Mouse (Mus musculus) large intestine, adult 2 months (tissue): ENCODE results near the gene Syce1. TPM values are rescaled to one million over a fixed set of nuclear protein-coding genes. Genes with fewer than 3 reads are reported as not detected.

ENCODE experiments used
- DNase-seq: peaks from one replicate; pipeline ENCODE4 v3.0.0-alpha.2; 2012; ENCODE audit warnings: low read depth, low spot score
- WGBS: fragments of 180-500 bp; shearing (Covaris S2); methylation state at CpG from one replicate; pipeline ENCODE4 v1.1.7; 2018; 5-methylcytosine and 5-hydroxymethylcytosine counted together
- polyA plus RNA-seq: library from polyadenylated mRNA; depleted of rRNA; stranded (reverse); fragments of >200 nt; gene quantifications from 2 replicates; pipeline ENCODE4 v1.2.3, GENCODE M21; 2012; rRNA removed

Syce1 gene
- not detected in 2 replicates for polyA plus RNA-seq

DNA sequence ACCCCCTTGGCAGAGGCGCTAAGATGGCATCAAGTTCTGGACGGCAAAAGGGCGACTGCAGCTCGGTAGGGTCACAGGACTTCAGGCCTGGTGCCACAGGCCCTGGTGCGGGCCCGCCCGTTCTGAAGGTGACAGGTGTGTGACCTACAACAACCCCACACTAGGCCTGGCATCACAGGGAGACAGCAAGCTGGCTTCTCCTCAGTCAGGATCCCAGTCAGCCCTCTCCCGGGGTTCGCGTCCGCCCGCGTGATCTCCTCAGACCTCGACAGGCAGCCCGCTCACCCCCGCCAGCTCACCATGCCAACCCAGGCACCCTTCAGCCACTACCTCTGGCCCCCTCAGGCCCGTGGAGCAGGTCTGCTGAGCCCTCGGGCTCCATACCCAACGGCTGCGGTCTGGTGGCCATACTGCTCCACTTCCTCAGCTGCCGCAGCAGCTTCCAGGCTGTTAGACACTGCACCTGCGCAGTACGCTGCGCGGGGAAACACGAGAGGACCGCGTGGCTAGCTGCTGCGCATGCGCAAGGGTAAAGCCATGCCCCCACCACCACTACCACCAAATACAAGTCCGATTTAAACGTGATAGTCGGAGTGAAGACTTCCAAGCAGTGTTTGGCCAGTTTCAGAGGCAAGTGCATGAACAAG is at the start of gene Syce1:
Syce1 (minus strand) TSS at position 447 of the 647 bp plus-strand sequence.
- WGBS: 84% methylated on average over 33 of the region's 33 CpGs
- no peak for DNase-seq

- 87% methylated on average over 9 of the region's 9 CpGs for WGBS
- DNase-seq: no peak
These were observed 48.8 kb upstream of the Syce1 start for GRCm38 (mm10) chr7:140836243-140837115.

- 69% methylated on average over 2 of the region's 2 CpGs for WGBS
- no peak for DNase-seq
These were observed 48.1 kb upstream of the Syce1 start for GRCm38 (mm10) chr7:140835758-140836087.

DNA sequence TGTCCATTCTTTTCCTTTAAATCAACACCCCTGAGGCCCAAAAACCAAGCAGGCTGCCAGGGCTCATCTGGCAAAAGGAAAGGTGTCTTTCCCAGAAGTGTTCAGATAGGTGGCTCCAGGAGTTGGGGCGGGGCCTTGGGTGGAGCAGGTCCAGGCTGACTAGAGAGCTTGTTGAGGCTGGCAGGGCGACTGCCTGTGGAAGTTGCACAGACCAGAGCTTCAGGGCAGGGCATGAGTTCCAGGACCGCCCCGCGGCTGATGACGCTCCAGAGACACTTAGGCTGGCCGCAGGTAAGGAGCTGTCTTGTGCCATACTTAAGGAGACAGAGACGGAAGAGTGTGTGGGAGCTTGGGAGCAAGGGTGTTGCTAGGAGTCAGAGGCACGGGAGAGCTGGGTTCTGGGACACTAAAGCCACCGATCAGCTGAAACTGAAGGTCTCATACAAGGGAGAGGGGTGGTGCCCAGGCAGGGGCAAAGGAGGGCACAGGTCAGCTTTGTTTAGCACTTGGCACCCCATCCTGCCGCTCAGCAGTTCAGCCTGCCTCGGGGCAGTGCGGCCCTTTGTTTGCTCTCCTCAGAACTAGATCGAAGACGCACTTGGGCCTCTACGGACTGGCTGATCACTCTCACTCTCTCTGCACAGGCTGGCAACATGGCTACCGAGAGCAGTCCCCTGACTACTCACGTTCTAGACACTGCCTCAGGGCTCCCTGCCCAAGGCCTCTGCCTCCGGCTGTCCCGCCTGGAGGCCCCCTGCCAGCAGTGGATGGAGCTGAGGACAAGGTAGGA is 47.5 kb upstream of the Syce1 start, which contains the start of gene Urah:
Urah (plus strand) TSS at position 51 of the 790 bp plus-strand sequence.
- no peak for DNase-seq
- WGBS: 18% methylated on average over 20 of the region's 20 CpGs

GRCm38 (mm10) chr7:140833341-140833740 is 45.7 kb upstream of the Syce1 start:
- no peak for DNase-seq
- 87% methylated on average over 4 of the region's 4 CpGs for WGBS

GRCm38 (mm10) chr7:140831447-140831846 is 43.8 kb upstream of the Syce1 start:
- WGBS: 34% methylated on average over 6 of the region's 6 CpGs
- no peak for DNase-seq

DNA sequence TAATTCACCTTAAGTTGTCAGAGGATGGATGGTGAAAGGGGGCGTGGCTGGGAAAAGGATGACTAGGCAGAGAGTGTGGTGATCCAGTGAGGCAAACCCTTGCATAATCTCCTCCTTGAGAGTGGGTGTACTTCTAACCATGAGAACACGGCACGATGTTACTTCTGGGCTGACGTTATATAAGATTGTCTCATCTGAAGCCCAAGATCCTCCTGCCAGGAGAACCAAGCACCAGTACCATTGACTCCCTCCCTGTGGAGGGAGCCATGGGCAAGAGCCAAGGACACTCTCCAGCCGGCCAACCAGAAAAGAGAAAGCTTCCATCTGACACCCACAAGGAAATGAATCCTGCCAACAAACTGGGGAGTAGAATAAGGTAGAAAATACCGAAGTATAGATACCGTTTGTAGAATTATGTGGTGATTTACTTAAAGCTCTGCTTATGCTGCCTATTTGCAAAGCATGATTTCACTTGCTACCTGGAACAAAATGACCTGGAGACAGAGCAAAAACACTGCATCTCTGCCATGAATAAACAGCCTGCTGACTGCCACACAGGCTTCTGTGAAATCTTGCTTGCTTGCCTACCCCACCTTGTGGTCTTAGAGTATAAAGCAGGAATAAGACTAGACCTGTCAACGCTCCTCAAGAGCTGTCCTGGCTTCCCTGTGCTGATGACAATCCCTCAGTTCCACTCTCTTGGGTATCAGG is 40.7 kb upstream of the Syce1 start:
- WGBS: 13% methylated on average over 8 of the region's 8 CpGs
- no peak for DNase-seq

DNA sequence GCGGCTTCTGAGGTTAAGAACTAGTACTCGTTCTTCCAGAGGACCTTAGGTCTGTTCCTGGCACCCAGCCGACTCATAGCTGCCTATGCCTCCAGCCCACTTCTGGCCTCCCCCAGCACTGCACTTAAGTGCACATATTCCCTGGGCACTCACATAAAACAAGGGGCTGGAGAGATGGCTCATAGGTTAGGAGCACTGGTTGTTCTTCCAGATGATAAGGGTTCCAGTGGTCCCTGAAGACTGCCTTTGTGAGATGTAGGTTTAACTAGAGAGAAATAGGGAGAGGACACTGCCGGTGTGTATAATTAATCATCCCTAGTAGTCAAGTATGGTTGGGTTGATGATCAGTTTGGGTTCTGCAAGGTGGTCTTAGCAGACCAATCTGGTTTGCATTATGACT is 35.1 kb upstream of the Syce1 start:
- no peak for DNase-seq
- WGBS: 88% methylated on average over 4 of the region's 4 CpGs

DNA sequence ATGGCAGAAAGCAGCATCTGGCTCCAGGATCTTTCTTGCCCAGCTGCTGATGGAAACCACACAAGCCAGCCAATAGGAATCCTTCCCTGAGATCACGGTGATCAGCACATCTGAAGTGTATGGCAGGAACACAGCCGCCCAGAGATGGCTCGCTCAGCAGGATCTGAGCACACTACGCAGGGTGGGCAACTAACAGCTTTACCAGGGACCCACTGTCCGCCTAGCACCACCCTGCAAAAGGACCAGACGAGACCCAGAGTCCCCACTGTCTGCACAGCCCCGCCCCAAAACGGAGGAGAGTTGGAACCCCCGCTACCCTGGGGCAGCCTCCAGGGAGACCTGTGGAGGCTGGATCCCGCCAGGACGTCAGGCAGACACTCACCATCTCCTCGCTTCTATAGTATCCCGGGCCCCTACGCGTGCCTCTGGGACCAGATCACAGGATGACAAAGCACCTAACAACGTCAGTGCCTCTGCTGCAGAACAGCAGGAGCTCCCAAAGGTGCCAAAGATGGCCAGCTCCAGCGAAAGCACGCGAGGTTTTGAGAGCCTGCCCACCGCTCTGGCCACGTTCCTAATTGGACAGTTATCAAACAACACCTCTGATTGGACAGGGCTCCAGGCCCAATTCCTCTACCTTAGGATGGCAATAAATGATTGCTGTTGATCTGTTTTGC is 34.1 kb upstream of the Syce1 start, which contains the start of gene Zfp941:
Zfp941 (minus strand) TSS at position 526 of the 677 bp plus-strand sequence.
- no peak for DNase-seq
- 4% methylated on average over 21 of the region's 21 CpGs for WGBS

DNA sequence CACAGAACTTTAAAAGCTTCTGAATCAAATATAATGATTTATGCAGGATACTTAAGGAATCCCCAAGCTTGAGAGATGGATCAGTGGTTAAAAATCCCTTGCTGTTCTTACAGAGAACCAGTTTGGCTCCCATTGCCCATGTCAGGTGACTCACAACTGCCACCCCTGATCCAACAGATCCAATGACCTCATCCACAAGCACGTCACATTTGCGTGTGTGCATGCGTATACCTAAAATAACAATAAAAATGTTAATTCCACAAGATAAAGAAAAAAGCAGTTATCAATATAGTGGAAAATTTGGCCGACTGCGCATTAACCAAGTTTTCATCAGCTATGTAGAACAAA is 33.6 kb upstream of the Syce1 start:
- 47% methylated on average over 5 of the region's 5 CpGs for WGBS
- no peak for DNase-seq

GRCm38 (mm10) chr7:140820173-140820572 is 32.5 kb upstream of the Syce1 start:
- WGBS: 47% methylated on average over 4 of the region's 4 CpGs
- DNase-seq: no peak

DNA sequence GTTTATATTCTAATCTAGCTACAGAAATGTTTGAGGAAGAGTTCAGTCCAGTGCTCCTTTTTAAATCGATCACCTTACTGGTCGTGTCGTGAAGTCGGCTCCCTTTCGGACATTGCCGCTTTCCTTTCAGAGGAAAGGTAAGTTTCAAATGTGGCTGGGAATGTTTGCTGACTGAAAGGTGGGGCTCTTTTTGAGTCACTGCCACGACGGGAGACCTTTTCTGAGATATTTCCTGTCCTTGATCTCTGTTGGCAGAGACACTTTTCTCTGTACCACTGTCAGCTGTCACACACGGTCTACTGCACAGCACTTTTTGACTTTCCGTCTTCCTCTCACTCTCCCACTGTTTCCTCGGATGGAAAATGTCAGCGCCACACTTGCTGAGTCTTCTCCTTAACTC is 25.2 kb upstream of the Syce1 start:
- DNase-seq: no peak
- WGBS: 82% methylated on average over 12 of the region's 12 CpGs

DNA sequence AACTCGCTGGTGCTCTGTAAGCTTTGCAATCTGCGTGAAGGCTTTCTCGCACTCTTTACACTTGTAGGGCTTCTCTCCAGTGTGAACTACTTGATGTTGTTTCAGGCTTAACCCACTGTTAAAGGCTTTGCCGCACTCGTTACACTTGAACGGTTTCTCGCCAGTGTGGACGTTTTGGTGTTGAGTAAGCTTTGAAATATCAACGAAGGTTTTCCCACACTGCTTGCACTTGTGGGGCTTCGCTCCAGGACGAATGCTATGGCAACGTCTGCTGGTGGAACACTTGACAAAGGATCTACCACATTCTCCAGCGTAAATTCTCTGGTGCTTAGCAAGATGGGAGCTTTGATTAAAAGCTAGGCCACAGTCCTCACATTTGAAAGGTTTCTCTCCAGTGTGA is 24.1 kb upstream of the Syce1 start:
- WGBS: 92% methylated on average over 13 of the region's 13 CpGs
- DNase-seq: no peak

- DNase-seq: no peak
- WGBS: 91% methylated on average over 6 of the region's 6 CpGs
These were observed 22.8 kb upstream of the Syce1 start for GRCm38 (mm10) chr7:140810496-140810895.

GRCm38 (mm10) chr7:140805704-140806103 is 18.1 kb upstream of the Syce1 start:
- 5% methylated on average over 1 of the region's 1 CpGs for WGBS
- DNase-seq: peak; percentile 24

- no peak for DNase-seq
- WGBS: 53% methylated on average over 6 of the region's 6 CpGs
These were observed 15.0 kb upstream of the Syce1 start for GRCm38 (mm10) chr7:140802629-140803028.

- WGBS: 63% methylated on average over 2 of the region's 2 CpGs
- no peak for DNase-seq
These were observed 10.6 kb upstream of the Syce1 start for GRCm38 (mm10) chr7:140798212-140798611.

DNA sequence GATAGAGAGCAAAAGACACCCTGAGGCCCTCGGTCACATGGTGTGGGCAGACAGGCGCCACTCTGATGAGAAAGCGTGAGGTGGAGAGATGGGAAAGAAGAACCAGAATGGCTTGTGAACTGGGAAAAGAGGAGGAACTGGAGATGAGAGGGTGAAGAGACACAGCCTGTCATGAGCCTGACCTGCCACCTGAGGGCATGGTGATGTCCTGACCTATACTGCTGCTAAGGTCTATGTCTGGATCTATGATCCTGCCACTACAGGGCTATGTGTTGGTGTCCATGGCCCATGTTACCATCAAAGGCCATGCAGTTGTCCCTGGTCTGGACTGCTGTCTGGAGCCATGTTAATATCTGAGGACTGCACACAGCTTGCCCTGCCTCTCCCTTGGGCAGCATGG is 10.0 kb upstream of the Syce1 start:
- 90% methylated on average over 3 of the region's 3 CpGs for WGBS
- DNase-seq: no peak

DNA sequence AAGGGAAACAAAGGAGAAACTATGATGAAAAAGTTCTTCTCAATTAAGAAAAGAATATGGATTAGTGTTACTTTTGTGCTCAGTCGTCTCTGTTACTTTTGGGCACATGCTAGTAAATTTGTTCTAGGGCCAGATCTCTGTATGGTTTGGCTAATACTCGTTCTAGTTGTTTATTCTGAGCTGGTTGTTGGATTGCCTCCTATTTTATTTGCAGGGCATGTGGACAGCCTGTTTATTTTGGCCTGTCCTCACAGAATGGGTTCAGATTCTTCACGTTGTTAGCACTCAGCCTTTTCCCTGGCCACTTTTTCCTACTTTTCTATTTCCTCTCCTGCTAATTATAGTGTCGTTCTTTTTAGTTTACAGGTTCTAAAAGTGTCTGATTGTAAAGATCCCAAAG is 5.9 kb upstream of the Syce1 start:
- DNase-seq: no peak
- WGBS: 21% methylated on average over 4 of the region's 4 CpGs
